Mouse (Mus musculus) limb, embryonic 10.5 days (tissue): ENCODE measurements around the gene Pdzd3. TPM values are rescaled to one million over a fixed set of nuclear protein-coding genes. Genes with fewer than 3 reads are reported as not detected.

Source experiments
- DNase-seq: peaks from one replicate; pipeline ENCODE4 v3.0.0-alpha.2; 2017; ENCODE audit warnings: low spot score
- H3K27ac ChIP-seq: fragments of 300-500 bp; sonication (generic); 2 replicates; pipeline ENCODE4 v1.5.1; 2016; ENCODE audit warnings: mild to moderate bottlenecking
- H3K27me3 ChIP-seq: fragments of 300-500 bp; sonication (generic); 2 replicates; pipeline ENCODE4 v1.6.1; 2016; ENCODE audit warnings: low read depth, mild to moderate bottlenecking; ENCODE audit not compliant: poor library complexity, severe bottlenecking
- H3K36me3 ChIP-seq: fragments of 300-500 bp; sonication (generic); 2 replicates; pipeline ENCODE4 v1.6.1; 2016; ENCODE audit warnings: mild to moderate bottlenecking, moderate library complexity
- H3K4me1 ChIP-seq: fragments of 300-500 bp; sonication (generic); 2 replicates; pipeline ENCODE4 v1.6.1; 2016
- H3K4me3 ChIP-seq: fragments of 300-500 bp; sonication (generic); 2 replicates; pipeline ENCODE4 v1.5.1; 2016; ENCODE audit warnings: mild to moderate bottlenecking, moderate library complexity
- H3K9me3 ChIP-seq: fragments of 300-500 bp; sonication (generic); replicated peaks from 2 replicates; pipeline ENCODE4 v1.6.1; 2016; ENCODE audit warnings: mild to moderate bottlenecking
- WGBS: fragments of 180-500 bp; shearing (Covaris S2); methylation state at CpG from one replicate; pipeline ENCODE4 v1.1.7; 2016; 5-methylcytosine and 5-hydroxymethylcytosine counted together
- polyA plus RNA-seq: library from polyadenylated mRNA; unstranded; fragments of >200 nt; fragmentation: Nextera tagmentation; extraction: Ambion mirVana; gene quantifications from 2 replicates; pipeline ENCODE4 v1.2.1, GENCODE M21; 2016

The Pdzd3 gene
- polyA plus RNA-seq, 1 experiment from 2014 or later = not detected

DNA sequence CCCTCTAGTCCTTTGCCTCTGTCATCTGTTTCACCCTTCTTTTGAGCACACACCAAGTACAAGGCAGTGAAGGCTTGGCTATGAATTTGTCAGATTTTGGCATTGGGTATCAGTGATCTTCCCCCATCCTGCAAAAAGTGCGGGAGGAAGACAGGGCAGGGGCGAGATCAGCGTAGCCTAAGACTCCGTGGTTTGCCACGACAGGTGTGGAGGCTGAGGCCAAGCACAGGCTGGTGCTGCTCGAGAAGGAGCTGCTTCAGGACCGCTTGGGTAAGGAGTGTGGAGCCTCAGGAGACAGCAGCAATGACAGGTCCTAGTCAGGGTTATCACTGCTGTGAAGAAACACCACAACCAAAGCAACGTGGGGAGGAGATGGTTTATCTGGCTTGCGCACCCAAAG lies 9.9 kb downstream of the Pdzd3 start:
- H3K4me3 ChIP-seq = no peak overlapping the region
- H3K27me3 ChIP-seq = no peaks in the 10 kb centered on the region
- no peaks in the 10 kb centered on the region for H3K36me3 ChIP-seq
- H3K9me3 ChIP-seq = no peaks in the 10 kb centered on the region
- no peak overlapping the region for H3K27ac ChIP-seq
- no peak for DNase-seq
- peaks cover 8% of the 10 kb centered on the region; the same call in 1 of the 2 replicates for H3K4me1 ChIP-seq
- WGBS = 76% methylated on average over 9 of the region's 9 CpGs

DNA sequence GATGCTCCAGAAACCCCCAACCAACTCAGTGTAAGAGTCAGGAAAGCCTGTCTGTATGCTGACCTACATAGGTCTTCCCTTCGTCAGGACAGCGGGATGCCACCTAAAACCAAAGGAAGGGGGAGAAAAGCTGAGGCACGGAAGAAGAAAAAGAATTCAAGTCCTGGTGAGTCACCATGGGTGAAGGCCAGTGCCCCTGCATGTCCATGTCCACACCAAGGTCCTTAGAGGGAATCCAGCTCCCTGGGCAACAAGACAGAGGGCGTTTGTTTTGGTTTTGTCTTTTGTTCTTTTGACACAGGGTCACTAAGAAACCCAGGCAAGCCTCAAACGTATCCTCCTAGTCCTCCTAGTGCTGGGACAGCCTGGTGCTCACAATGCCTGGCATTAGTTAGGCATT lies 10.4 kb downstream of the Pdzd3 start:
- Histone ChIP-seq H3K27me3 (no peaks in the 10 kb centered on the region), H3K9me3 (no peaks in the 10 kb centered on the region), H3K4me3 (no peak overlapping the region), H3K27ac (no peak overlapping the region), H3K4me1 (peaks cover 8% of the 10 kb centered on the region; the same call in 1 of the 2 replicates), H3K36me3 (no peaks in the 10 kb centered on the region)
- WGBS = 71% methylated on average over 5 of the region's 5 CpGs
- no peak for DNase-seq

DNA sequence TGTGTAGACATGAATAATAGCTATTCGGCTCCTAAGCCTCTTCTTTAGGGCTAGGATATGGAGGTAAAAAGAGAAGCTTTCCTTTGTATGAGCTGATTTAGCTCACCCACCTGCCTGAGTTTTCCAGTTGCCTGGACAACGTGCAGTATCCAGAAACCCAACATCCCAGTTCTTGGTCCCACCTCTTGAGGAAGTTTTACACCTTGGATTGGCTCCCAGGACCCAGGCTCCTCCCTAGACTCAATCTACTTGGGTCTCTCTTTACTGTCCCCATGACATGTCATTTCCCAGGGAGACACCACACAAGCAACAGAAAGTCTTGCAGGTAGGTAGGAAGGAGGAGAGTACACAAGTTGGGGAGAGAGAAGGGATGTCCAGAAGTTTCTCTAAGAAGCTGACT lies 10.9 kb downstream of the Pdzd3 start, which contains the start of gene Ccdc153:
Gene Ccdc153, plus strand, starts transcription at position 278 of the 400 bp plus-strand sequence.
- H3K4me1 ChIP-seq = peaks cover 8% of the 10 kb centered on the region; the same call in 1 of the 2 replicates
- 50% methylated on average over 2 of the region's 2 CpGs for WGBS
- no peak within 1 kb of the TSS for H3K27ac ChIP-seq
- H3K36me3 ChIP-seq = no peaks in the 10 kb centered on the region
- no peak within 1 kb of the TSS for H3K4me3 ChIP-seq
- H3K9me3 ChIP-seq = no peaks in the 10 kb centered on the region
- DNase-seq = no peak
- H3K27me3 ChIP-seq = no peaks in the 10 kb centered on the region

DNA sequence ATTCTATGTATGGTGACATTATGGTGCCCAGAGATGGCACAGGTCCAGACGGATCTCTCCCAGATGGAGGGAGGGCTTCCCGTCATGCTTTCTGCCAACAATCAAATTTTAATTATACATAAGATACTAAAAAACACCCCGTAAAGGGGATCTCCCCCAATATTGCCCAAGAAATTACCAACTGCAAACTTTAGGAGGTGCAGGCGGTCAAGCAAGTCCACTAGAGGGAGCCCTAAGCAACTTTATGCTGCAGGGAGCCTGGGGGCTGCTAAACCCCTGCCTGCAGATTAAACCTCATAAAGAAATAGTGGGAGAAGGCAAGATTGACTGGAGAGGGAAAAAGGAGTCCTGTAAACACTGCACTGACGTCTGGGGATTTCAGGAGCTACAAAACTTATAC lies 11.8 kb downstream of the Pdzd3 start:
- no peaks in the 10 kb centered on the region for H3K36me3 ChIP-seq

DNA sequence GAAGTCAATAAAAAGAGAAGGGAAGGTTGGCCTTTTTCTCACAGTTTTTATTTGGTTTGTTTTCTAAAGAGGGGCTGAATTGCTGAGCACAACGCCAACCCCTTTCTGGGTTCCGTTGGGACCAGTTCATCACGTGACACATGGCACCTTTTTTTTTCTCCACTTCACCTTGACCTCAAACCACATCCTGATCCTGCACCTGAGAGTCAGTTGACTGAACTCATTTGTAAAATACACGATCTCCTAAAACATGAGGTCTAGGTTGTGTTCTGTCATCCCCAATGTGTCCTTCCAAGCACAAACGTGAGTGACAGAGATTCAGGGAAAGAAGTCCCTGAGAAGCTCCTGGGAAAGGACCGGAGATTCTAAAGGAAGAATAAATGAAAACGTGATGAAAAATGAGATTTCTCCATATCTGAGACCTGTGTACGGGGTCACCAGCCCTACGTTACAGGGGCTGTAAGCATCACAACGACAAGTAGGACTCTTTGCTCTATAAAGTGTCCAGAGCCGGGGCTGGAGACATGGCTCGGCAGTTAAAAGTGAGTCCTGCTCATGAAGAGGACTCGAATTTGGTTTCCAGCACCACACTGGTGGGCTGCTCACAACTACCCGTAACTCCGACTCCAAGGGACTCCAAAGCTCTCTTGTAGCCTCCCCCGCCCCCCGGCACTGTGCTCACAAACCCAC lies 12.6 kb downstream of the Pdzd3 start:
- no peak for DNase-seq
- H3K27ac ChIP-seq = no peak overlapping the region
- H3K36me3 ChIP-seq = no peaks in the 10 kb centered on the region
- H3K4me3 ChIP-seq = no peak overlapping the region
- 83% methylated on average over 17 of the region's 17 CpGs for WGBS
- no peaks in the 10 kb centered on the region for H3K27me3 ChIP-seq
- no peaks in the 10 kb centered on the region for H3K9me3 ChIP-seq
- H3K4me1 ChIP-seq = peaks cover 17% of the 10 kb centered on the region

More for the DNA sequence above, 11.8 kb downstream of the Pdzd3 start:
- Histone ChIP-seq H3K9me3 (no peaks in the 10 kb centered on the region), H3K27me3 (no peaks in the 10 kb centered on the region), H3K4me1 (peaks cover 11% of the 10 kb centered on the region), H3K27ac (no peak overlapping the region), H3K4me3 (no peak overlapping the region)
- DNase-seq = peak; percentile 73
- 11% methylated on average over 5 of the region's 5 CpGs for WGBS

DNA sequence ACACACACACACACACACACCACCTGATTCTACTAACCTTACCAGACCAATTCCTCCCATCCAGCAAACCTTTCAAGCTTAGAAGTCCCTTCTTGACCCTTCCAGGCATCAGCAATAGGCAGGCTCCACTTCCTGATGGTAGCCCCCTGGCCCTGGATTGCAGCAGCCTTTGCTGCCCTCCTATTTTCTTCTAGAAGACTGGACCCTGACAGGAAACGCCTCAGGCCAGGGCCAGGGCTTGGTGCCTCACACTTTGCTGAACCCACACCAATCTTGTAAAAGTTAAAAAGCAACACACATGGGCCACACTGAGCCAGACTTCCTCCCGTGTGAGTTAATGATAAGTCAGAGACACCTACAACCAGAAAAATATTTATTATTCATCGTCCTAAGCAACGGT lies 14.1 kb downstream of the Pdzd3 start:
- 74% methylated on average over 4 of the region's 4 CpGs for WGBS
- no peak for DNase-seq
- no peak overlapping the region for H3K4me3 ChIP-seq
- no peaks in the 10 kb centered on the region for H3K36me3 ChIP-seq
- peaks cover 24% of the 10 kb centered on the region for H3K4me1 ChIP-seq
- no peaks in the 10 kb centered on the region for H3K27me3 ChIP-seq
- H3K27ac ChIP-seq = no peak overlapping the region
- no peaks in the 10 kb centered on the region for H3K9me3 ChIP-seq

DNA sequence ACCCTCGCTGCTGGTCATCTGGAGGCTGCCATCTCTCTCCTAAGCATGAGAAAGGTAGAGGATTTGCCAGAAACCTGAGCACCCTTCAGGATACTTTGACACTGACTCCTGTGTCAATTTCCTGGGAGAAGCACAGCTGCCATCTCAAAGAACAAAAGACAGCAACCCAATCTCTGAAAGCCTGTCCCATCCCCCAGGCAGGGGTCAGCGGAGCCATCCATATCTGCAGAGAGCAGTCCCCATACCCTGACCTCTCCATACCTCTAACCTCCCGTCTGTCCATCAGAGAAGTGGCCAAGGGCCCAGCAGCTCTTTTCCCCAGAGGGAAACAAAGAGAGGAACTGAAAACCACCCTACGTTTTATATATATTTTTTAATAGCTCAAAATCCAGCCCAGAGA lies 14.7 kb downstream of the Pdzd3 start:
- no peaks in the 10 kb centered on the region for H3K9me3 ChIP-seq
- H3K27ac ChIP-seq = no peak overlapping the region
- H3K4me1 ChIP-seq = peaks cover 30% of the 10 kb centered on the region
- no peak overlapping the region for H3K4me3 ChIP-seq
- H3K36me3 ChIP-seq = no peaks in the 10 kb centered on the region
- no peak for DNase-seq
- no peaks in the 10 kb centered on the region for H3K27me3 ChIP-seq
- WGBS = 68% methylated on average over 4 of the region's 4 CpGs

DNA sequence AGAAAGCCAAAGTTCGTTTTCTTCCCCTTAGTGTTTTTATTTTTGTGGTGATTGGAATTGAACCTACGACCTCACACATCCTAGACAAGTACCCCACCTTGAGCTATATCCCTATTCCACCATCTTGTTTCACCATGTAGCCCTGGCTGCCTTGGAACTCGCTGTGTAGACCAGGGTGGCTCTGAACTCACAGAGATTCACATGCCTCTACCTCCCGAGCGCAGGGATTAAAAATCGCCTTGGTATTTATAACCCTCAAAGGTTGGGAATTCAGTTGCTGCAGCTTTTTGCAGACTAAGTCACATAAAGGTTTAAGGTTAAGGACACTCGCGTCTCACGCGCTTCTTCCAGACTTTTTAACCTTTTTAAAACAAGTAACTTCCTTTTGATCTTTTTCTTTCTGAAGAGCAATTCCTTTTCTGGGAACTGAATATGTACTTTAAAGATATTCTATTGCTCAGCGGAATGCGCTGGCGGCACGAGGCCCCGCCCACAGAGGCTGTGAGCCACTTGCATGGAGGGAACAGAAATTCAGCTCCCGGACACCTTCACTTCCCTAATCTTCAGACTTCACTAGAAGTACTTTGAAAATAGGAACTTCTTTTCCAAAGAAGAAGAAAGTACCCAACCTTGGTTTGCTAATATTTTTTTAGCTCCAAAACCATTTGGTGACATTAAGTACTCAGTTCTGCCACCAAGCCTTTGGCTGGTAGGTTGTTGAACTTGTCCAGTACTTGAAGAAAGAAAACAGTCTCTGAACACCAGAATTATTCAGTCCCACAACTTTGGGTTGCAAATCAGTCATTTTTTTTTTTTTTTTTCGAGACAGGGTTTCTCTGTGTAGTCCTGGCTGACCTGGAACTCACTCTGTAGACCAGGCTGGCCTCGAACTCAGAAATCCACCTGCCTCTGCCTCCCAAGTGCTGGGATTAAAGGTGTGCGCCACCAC lies 16.5 kb downstream of the Pdzd3 start:
- peak overlapping the region; percentile 94 for H3K4me3 ChIP-seq
- H3K4me1 ChIP-seq = peaks cover 30% of the 10 kb centered on the region
- WGBS = 27% methylated on average over 19 of the region's 19 CpGs
- peak overlapping the region; percentile 97 for H3K27ac ChIP-seq
- H3K27me3 ChIP-seq = no peaks in the 10 kb centered on the region
- DNase-seq = no peak
- H3K9me3 ChIP-seq = no peaks in the 10 kb centered on the region
- H3K36me3 ChIP-seq = 0 out of 2 replicates have a peak, but pooled peaks cover 3% of the 10 kb centered on the region

DNA sequence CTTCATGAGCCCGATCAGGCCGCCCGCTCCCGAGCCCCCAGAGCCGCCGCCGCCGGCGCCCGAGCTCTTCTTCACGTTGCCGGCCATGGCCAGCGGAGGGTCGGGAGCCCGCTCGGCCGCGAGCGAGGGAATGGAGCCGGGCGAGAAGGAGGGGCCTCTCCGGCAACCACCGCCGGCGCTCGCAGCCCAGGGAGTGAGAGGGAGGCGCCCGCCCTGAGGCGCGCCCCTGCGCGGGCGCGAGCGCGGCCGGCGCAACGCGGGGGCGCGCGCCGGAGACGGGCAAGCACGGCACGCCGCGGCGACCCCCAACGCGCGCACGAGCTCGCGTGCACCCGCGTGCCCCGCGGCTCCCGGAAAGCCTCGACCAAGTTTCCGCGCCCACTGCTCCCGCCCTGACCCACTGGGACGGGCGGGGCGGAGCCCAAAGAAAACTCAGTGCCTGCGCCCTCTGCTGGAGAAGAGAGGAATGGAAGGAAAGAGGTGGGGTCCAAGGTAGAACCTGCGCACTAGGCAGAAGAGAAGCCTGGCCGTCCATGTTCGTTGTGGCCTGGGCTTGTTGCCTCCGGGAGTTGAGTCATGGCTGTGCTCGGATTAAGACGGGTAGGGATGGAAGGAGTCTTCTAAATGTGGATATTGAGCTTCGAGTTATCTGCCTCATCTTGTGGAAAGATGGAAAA lies 17.3 kb downstream of the Pdzd3 start, which contains the start of gene Cbl:
Gene Cbl, minus strand, starts transcription at position 248 of the 677 bp plus-strand sequence.
- H3K4me3 ChIP-seq = peak within 1 kb of the TSS; percentile 94
- peak; percentile 99 for DNase-seq
- H3K27me3 ChIP-seq = no peaks in the 10 kb centered on the region
- H3K9me3 ChIP-seq = no peaks in the 10 kb centered on the region
- WGBS = under 1% methylated on average over 74 of the region's 76 CpGs
- H3K27ac ChIP-seq = peak within 1 kb of the TSS; percentile 97
- H3K4me1 ChIP-seq = peaks cover 30% of the 10 kb centered on the region
- H3K36me3 ChIP-seq = 0 out of 2 replicates have a peak, but pooled peaks cover 3% of the 10 kb centered on the region

DNA sequence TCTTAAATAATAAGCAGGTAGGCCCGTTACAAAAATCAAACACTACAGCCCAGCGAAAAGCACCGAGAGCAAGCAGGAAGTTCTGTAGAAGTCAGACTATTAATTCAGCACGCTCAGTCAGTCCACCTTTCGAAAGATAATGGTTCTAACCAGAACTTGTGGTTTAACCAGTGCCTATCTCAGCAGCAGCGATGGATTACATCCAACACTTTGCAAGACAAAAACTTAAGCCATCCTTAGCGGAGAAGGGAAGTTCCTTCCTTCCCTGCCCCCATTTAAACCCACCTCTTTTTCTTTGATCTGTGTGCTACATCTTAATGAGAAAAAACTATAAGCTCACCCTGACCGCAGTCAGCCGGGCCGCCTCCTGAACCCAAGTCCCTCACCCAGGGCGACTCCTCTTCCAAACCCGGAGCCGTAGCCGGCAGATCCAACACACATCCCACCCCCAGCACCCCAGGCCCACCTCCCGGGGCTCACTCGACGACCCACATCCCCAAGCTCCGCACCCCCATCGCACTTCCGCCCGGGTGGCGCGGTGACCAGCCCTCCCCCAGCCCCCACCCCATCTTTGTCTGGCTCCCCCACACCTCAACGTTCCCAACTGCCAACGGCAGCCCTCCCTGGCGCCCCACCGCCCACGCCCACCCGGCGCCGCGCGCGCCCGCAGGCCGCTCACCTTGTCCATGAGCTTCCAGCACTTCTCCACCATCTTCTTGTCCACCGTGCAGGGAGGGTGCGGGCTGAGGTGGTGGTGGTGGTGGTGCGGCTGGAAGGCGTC lies 18.1 kb downstream of the Pdzd3 start:
- no peak for DNase-seq
- peaks cover 9% of the 10 kb centered on the region for H3K36me3 ChIP-seq
- peak overlapping the region; percentile 94 for H3K4me3 ChIP-seq
- H3K4me1 ChIP-seq = peaks cover 30% of the 10 kb centered on the region
- WGBS = under 1% methylated on average over 40 of the region's 40 CpGs
- no peaks in the 10 kb centered on the region for H3K9me3 ChIP-seq
- peak overlapping the region; percentile 97 for H3K27ac ChIP-seq
- H3K27me3 ChIP-seq = no peaks in the 10 kb centered on the region

DNA sequence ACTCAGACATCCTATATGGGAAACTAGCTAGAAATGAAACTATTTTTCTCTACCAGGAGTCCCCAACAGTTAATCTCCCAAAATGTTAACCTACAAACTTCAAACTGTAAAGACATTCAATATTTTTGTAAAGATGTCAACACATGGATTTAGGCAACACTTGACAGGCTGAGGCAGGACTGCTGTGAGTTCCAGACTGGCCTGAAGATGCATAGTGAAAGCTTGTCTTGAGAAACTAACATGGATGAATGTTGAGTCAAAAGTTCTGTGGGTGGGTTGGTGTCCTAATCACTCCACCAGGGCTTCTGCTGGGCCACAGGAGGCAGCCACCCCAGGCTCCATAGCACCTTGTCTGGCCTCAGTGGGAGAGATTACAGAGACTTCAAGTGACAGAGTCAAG lies 19.7 kb downstream of the Pdzd3 start:
- Histone ChIP-seq H3K27ac (no peak overlapping the region), H3K27me3 (no peaks in the 10 kb centered on the region), H3K36me3 (peaks cover 19% of the 10 kb centered on the region), H3K9me3 (no peaks in the 10 kb centered on the region), H3K4me3 (no peak overlapping the region), H3K4me1 (peaks cover 24% of the 10 kb centered on the region)
- no peak for DNase-seq

DNA sequence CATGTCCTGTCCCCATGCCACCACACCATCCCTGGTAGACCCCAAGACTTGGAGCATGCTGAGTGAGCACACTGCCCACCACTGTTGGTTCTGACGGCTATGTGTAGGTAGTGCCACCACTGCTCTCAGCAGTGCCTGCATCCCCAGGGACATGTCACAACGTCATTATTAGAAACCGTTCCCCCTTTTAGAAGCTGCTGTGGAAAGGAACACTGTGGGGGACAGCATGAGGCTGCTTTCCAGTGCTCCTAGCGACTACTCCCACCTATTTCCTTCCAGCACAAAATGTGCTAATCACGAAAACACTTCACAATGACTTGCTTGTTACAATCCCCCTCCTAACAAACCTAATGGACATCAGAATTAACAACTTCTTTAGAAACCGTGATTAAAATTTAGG lies 25.3 kb downstream of the Pdzd3 start:
- Histone ChIP-seq H3K4me1 (no peaks in the 10 kb centered on the region), H3K27me3 (no peaks in the 10 kb centered on the region), H3K36me3 (peaks cover 43% of the 10 kb centered on the region), H3K9me3 (no peaks in the 10 kb centered on the region), H3K27ac (no peak overlapping the region), H3K4me3 (no peak overlapping the region)
- WGBS = 94% methylated on average over 6 of the region's 6 CpGs
- no peak for DNase-seq
